ENCODE assay signal across 26 mouse cellular contexts in the genomic region with DNA sequence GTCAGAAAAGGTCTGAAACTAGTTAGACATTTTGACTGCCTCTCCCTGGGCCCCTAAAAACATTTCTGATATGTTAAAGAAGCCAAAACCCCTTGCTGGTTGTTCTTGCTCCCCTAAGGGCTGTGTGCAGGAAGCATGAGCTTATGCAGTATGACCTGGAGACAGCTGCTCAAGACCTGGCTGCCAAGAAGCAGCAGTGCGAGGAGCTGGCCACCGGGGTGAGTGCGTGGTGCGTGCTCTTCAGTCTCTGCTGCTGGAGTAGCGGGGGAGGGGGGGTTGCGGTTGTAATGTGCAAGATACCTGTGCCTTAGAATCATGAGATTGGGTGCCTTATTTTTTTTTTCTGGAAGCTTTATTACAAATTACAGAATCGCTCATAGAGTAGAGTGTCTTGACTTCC. TPM values are rescaled to one million over a fixed set of nuclear protein-coding genes. Genes with fewer than 3 reads are reported as not detected.
DNase-seq lines count a peak whose midpoint lies in the region; ATAC-seq lines count a peak whose summit lies in the region.
"Had no signal": no experiment of that assay in that cellular context is flagged by ENCODE, and none has a peak within 500 bp of the region (broad histone marks: within the 10 kb centered on the region; RNA-seq: fewer than 3 reads in every experiment).

No protein-coding gene starts in this region.

- peaks cover 5% of the 10 kb centered on the region for H3K9me3 ChIP-seq in midbrain, embryonic 11.5 days (ENCODE audit: control insufficient read depth, low read length)
- H3K9me3 ChIP-seq in midbrain, embryonic 15.5 days = no peaks in the 10 kb centered on the region
- H3K9me3 ChIP-seq: forebrain, embryonic 15.5 days; liver, embryonic 13.5 days; lung, embryonic 15.5 days had no signal

- H3K4me3 ChIP-seq in midbrain, embryonic 11.5 days (ENCODE audit: low read depth, low read length) = no peak overlapping the region
- H3K4me3 ChIP-seq in midbrain, embryonic 15.5 days = no peak overlapping the region
- H3K4me3 ChIP-seq: embryonic facial prominence, embryonic 10.5 days; forebrain, embryonic 15.5 days; hindbrain, embryonic 10.5 days; layer of hippocampus, adult 2 months; limb, embryonic 13.5 days; liver, embryonic 13.5 days; lung, embryonic 15.5 days; megakaryocyte, embryonic 14.5 days had no signal

- H3K27ac ChIP-seq in midbrain, embryonic 11.5 days (ENCODE audit: low read depth, low read length) = no peak overlapping the region
- H3K27ac ChIP-seq in midbrain, embryonic 15.5 days = no peak overlapping the region
- H3K27ac ChIP-seq: embryonic facial prominence, embryonic 10.5 days; forebrain, embryonic 15.5 days; hindbrain, embryonic 10.5 days; layer of hippocampus, adult 2 months; limb, embryonic 13.5 days; liver, embryonic 13.5 days; lung, embryonic 15.5 days; stomach, postnatal 0 days had no signal

- H3K27me3 ChIP-seq in midbrain, embryonic 11.5 days (ENCODE audit: control insufficient read depth, insufficient read depth, low read length) = no peaks in the 10 kb centered on the region
- no peaks in the 10 kb centered on the region for H3K27me3 ChIP-seq in midbrain, embryonic 15.5 days (replicated peaks)
- H3K27me3 ChIP-seq: CH12.LX; forebrain, embryonic 15.5 days; limb, embryonic 13.5 days; liver, embryonic 13.5 days; lung, embryonic 15.5 days; megakaryocyte, embryonic 14.5 days had no signal

- ATAC-seq in midbrain, embryonic 11.5 days (ENCODE audit: low FRiP score) = no peak
- no peak for ATAC-seq in midbrain, embryonic 15.5 days (replicated peaks)
- ATAC-seq: forebrain, embryonic 15.5 days had no signal

- peaks cover 24% of the 10 kb centered on the region for H3K36me3 ChIP-seq in midbrain, embryonic 11.5 days (ENCODE audit: control insufficient read depth, insufficient read depth, low read length)
- H3K36me3 ChIP-seq in midbrain, embryonic 15.5 days (replicated peaks) = peaks cover 65% of the 10 kb centered on the region

- 87% methylated on average over 7 of the region's 7 CpGs for WGBS in midbrain, embryonic 11.5 days
- WGBS in midbrain, embryonic 15.5 days = 87% methylated on average over 7 of the region's 7 CpGs

- no peak overlapping the region for H3K9ac ChIP-seq in midbrain, embryonic 11.5 days (ENCODE audit: low read length)
- H3K9ac ChIP-seq in midbrain, embryonic 15.5 days = no peak overlapping the region
- H3K9ac ChIP-seq: forebrain, embryonic 15.5 days; limb, embryonic 13.5 days; liver, embryonic 13.5 days; lung, embryonic 15.5 days had no signal

- H3K4me1 ChIP-seq in midbrain, embryonic 11.5 days (ENCODE audit: control insufficient read depth, insufficient read depth, low read length) = no peaks in the 10 kb centered on the region
- no peaks in the 10 kb centered on the region for H3K4me1 ChIP-seq in midbrain, embryonic 15.5 days
- H3K4me1 ChIP-seq: embryonic facial prominence, embryonic 10.5 days; forebrain, embryonic 15.5 days; hindbrain, embryonic 10.5 days; limb, embryonic 13.5 days; liver, embryonic 13.5 days; lung, embryonic 15.5 days; megakaryocyte, embryonic 14.5 days had no signal

- no peak overlapping the region for H3K4me2 ChIP-seq in midbrain, embryonic 11.5 days
- H3K4me2 ChIP-seq in midbrain, embryonic 15.5 days = no peak overlapping the region
- H3K4me2 ChIP-seq: forebrain, embryonic 15.5 days; heart, embryonic 11.5 days; limb, embryonic 13.5 days; liver, embryonic 13.5 days; lung, embryonic 15.5 days had no signal

- peak; percentile 20 for DNase-seq in gastrocnemius, postnatal 14 days
- DNase-seq in gastrocnemius, postnatal 25 days = no peak
- peak; percentile 76 for DNase-seq in midbrain, embryonic 11.5 days (ENCODE audit: low spot score, missing footprints)
- DNase-seq in R1 (ENCODE audit: low read depth, low spot score) = peak; percentile 30
- DNase-seq in cerebellum, adult 9-11 months = peak; percentile 22
- DNase-seq in layer of hippocampus, adult 8-10 months (ENCODE audit: low spot score in 2 of 2) = no peak
- DNase-seq in frontal cortex, postnatal 14 days (ENCODE audit: low spot score in 2 of 2) = no peak
- DNase-seq: adrenal gland, postnatal 10 days; B cell, adult 2 months; kidney, adult 2 months; kidney, postnatal 14 days; layer of hippocampus, postnatal 36 days; liver, embryonic 13.5 days; lung, postnatal 36 days; right cerebral cortex, postnatal 14 days had no signal

- intact Hi-C loops in gastrocnemius, postnatal 14 days (cut with DNase I; ENCODE audit: low total_unique reads) = no loop called here

RNA-seq across cellular contexts. Expression of gene Snx4, which starts 38.7 kb away (rescaled TPM):
- total RNA-seq in gastrocnemius, postnatal 14 days (2021) = 10 to 100 TPM; 19.5 to 22.3 TPM
- total RNA-seq in gastrocnemius, postnatal 25 days (2021) = 10 to 100 TPM; 12.6 to 12.7 TPM
- 86.9 and 92.9 TPM in 2 replicates for polyA plus RNA-seq in midbrain, embryonic 11.5 days (2014; fragmentation: Nextera tagmentation; extraction: Ambion mirVana)
- polyA plus RNA-seq in midbrain, embryonic 15.5 days (2015; fragmentation: Nextera tagmentation; extraction: Ambion mirVana) = 82.5 and 85.3 TPM in 2 replicates
- total RNA-seq in layer of hippocampus, adult 8-10 months (2022) = 10 to 100 TPM; 27.0 to 37.8 (median 31.0) TPM

Comparison
In these comparisons a context has a peak if more than half of its experiments do, and no peak if none do; other contexts are left out.
1. DNase-seq: peak in gastrocnemius, postnatal 14 days (single experiment), midbrain, embryonic 11.5 days (single experiment), R1 (single experiment) and cerebellum, adult 9-11 months (single experiment); none in gastrocnemius, postnatal 25 days (single experiment), layer of hippocampus, adult 8-10 months (0 of 2) and frontal cortex, postnatal 14 days (0 of 2).